Mouse (Mus musculus) bone marrow, adult 2 months (tissue): Measurements from ENCODE around the gene Usp36.

Experiments used
- CTCF ChIP-seq: fragments of 200-500 bp; IDR thresholded peaks from 2 replicates; pipeline ENCODE4 v1.5.1; 2011; ENCODE audit warnings: low read length, control low read depth; ENCODE audit not compliant: control insufficient read depth, insufficient read depth
- POLR2A ChIP-seq: fragments of 200-500 bp; IDR thresholded peaks from 2 replicates; pipeline ENCODE4 v1.6.1; 2011; ENCODE audit warnings: low read depth, mild to moderate bottlenecking, control low read depth, low read length, borderline replicate concordance; ENCODE audit not compliant: control insufficient read depth

DNA sequence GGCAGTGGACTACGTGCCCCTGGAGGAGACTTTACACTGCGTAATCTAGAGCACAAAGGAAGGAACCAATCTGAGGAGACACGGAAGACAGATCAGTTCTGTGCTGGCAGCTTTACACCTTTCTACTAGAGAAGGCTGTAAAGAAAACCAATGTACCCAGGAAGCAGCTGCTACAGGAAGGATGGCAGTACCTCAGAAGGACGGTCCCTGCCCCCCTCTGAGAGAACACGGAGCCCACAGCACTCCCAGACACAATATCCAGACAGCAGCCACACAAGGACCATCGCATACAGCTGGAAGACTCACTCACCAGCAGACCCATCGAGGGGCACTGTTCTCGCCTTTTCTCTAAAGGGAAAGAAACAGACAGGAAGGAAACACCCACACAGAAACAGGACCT, 30.0 kb downstream of the Usp36 start:
- TF ChIP-seq CTCF (no peak), POLR2A (no peak)
